Mouse (Mus musculus) MEL (cell line): ENCODE measurements around the gene Procr. TPM values are rescaled to one million over a fixed set of nuclear protein-coding genes. Genes with fewer than 3 reads are reported as not detected.

Experiments
- DNase-seq: peaks from one replicate; pipeline ENCODE4 v3.0.0; 2011; ENCODE audit warnings: low read depth, low spot score
- H3K27ac ChIP-seq: 2 replicates; pipeline ENCODE4 v1.5.1; 2012; ENCODE audit warnings: low read depth, mild to moderate bottlenecking, control low read depth, low read length, moderate library complexity; ENCODE audit not compliant: control insufficient read depth
- H3K27me3 ChIP-seq, 2 experiments: fragments of 150-350 bp in 1 of 2; sonication (generic) in 1 of 2; 2 replicates each; pipeline ENCODE4 v1.6.1; 2012; ENCODE audit warnings: low read length in 2 of 2, mild to moderate bottlenecking in 2 of 2, improper control_type of control experiment in 1 of 2, moderate library complexity in 1 of 2; ENCODE audit not compliant: insufficient read depth in 2 of 2, control insufficient read depth in 1 of 2
- H3K36me3 ChIP-seq, 2 experiments: 2 replicates each; pipeline ENCODE4 v1.6.1; 2012 to 2014; ENCODE audit warnings: low read length in 2 of 2, improper control_type of control experiment in 1 of 2, inconsistent platforms in 1 of 2, mild to moderate bottlenecking in 1 of 2; ENCODE audit not compliant: insufficient read depth in 2 of 2, control insufficient read depth in 1 of 2
- H3K4me1 ChIP-seq, 2 experiments: fragments of 150-350 bp in 1 of 2; sonication (generic) in 1 of 2; 2 replicates each; pipeline ENCODE4 v1.6.1; 2012; ENCODE audit warnings: low read length in 2 of 2, improper control_type of control experiment in 1 of 2, mild to moderate bottlenecking in 1 of 2; ENCODE audit not compliant: insufficient read depth in 2 of 2, control insufficient read depth in 1 of 2
- H3K4me3 ChIP-seq, 2 experiments: fragments of 150-350 bp in 1 of 2; sonication (generic) in 1 of 2; 2 replicates each; pipeline ENCODE4 v1.5.1; 2012; ENCODE audit warnings: low read depth in 2 of 2, low read length in 2 of 2, mild to moderate bottlenecking in 2 of 2, moderate library complexity in 2 of 2, control low read depth in 1 of 2, improper control_type of control experiment in 1 of 2; ENCODE audit not compliant: control insufficient read depth in 1 of 2, insufficient read depth in 1 of 2
- H3K79me2 ChIP-seq: 2 replicates; pipeline ENCODE4 v1.6.1; 2012; ENCODE audit warnings: mild to moderate bottlenecking, low read length, moderate library complexity; ENCODE audit not compliant: control insufficient read depth, poor library complexity, insufficient read depth
- H3K9ac ChIP-seq: 2 replicates; pipeline ENCODE4 v1.6.1; 2012; ENCODE audit warnings: low read depth, mild to moderate bottlenecking, control low read depth, low read length, moderate library complexity; ENCODE audit not compliant: control insufficient read depth, poor library complexity, severe bottlenecking
- H3K9me3 ChIP-seq: fragments of 150-350 bp; sonication (generic); replicated peaks from 2 replicates; pipeline ENCODE4 v1.6.1; 2012; ENCODE audit warnings: mild to moderate bottlenecking, low read length, improper control_type of control experiment, moderate library complexity; ENCODE audit not compliant: insufficient read depth
- E2F4 ChIP-seq: IDR thresholded peaks from 2 replicates; pipeline ENCODE4 v1.6.1; 2011; ENCODE audit warnings: low read depth, low read length, improper control_type of control experiment, borderline replicate concordance
- HCFC1 ChIP-seq: IDR thresholded peaks from 2 replicates; pipeline ENCODE4 v1.6.1; 2012; ENCODE audit warnings: low read depth, mild to moderate bottlenecking, inconsistent platforms, low read length, improper control_type of control experiment, moderate library complexity
- JUND ChIP-seq: IDR thresholded peaks from 2 replicates; pipeline ENCODE4 v1.6.1; 2011; ENCODE audit warnings: low read depth, mild to moderate bottlenecking, improper control_type of control experiment, low read length
- MAFK ChIP-seq: IDR thresholded peaks from 2 replicates; pipeline ENCODE4 v1.6.1; 2011; ENCODE audit warnings: low read depth, mild to moderate bottlenecking, low read length, improper control_type of control experiment, borderline replicate concordance
- NELFE ChIP-seq: IDR thresholded peaks from 2 replicates; pipeline ENCODE4 v1.6.1; 2011; ENCODE audit warnings: low read depth, low read length, improper control_type of control experiment
- NRF1 ChIP-seq: IDR thresholded peaks from 2 replicates; pipeline ENCODE4 v1.6.1; 2014; ENCODE audit warnings: low read depth, mild to moderate bottlenecking, inconsistent platforms, low read length, improper control_type of control experiment, moderate library complexity; ENCODE audit not compliant: poor library complexity, insufficient read depth, severe bottlenecking
- POLR2A ChIP-seq, 2 experiments: IDR thresholded peaks; 2 replicates each; pipeline ENCODE4 v1.6.1; 2011 to 2012; ENCODE audit warnings: low read length in 2 of 2, mild to moderate bottlenecking in 2 of 2, control low read depth in 1 of 2, improper control_type of control experiment in 1 of 2, low read depth in 1 of 2, moderate library complexity in 1 of 2; ENCODE audit not compliant: control insufficient read depth in 1 of 2, insufficient read depth in 1 of 2, poor library complexity in 1 of 2
- POLR2AphosphoS2 ChIP-seq: IDR thresholded peaks from 2 replicates; pipeline ENCODE4 v1.6.1; 2011; ENCODE audit warnings: low read length, improper control_type of control experiment
- RCOR1 ChIP-seq: IDR thresholded peaks from 2 replicates; pipeline ENCODE4 v1.6.1; 2012; ENCODE audit warnings: low read depth, mild to moderate bottlenecking, inconsistent platforms, low read length, improper control_type of control experiment
- SMC3 ChIP-seq: IDR thresholded peaks from 2 replicates; pipeline ENCODE4 v1.6.1; 2011; ENCODE audit warnings: low read depth, low read length, improper control_type of control experiment
- TAL1 ChIP-seq: IDR thresholded peaks from 2 replicates; pipeline ENCODE4 v1.6.1; 2012; ENCODE audit warnings: mild to moderate bottlenecking, inconsistent platforms, low read length, moderate library complexity, mixed read lengths
- TBP ChIP-seq: IDR thresholded peaks from 2 replicates; pipeline ENCODE4 v1.8.0; 2011; ENCODE audit warnings: low read depth, low read length, improper control_type of control experiment
- USF1 ChIP-seq: IDR thresholded peaks from 2 replicates; pipeline ENCODE4 v1.6.1; 2014; ENCODE audit warnings: low read depth, mild to moderate bottlenecking, inconsistent platforms, low read length, improper control_type of control experiment, moderate library complexity
- ZC3H11A ChIP-seq: IDR thresholded peaks from 2 replicates; pipeline ENCODE4 v1.6.1; 2012; ENCODE audit warnings: low read depth, mild to moderate bottlenecking, inconsistent platforms, low read length, improper control_type of control experiment
- ZKSCAN1 ChIP-seq: IDR thresholded peaks from 2 replicates; pipeline ENCODE4 v1.6.1; 2012; ENCODE audit warnings: low read depth, mild to moderate bottlenecking, inconsistent platforms, low read length, improper control_type of control experiment, moderate library complexity
- polyA plus RNA-seq, 2 experiments: library from polyadenylated mRNA; stranded (reverse) in 1 of 2; unstranded in 1 of 2; fragments of >175 nt in 1 of 2; fragments of >200 nt in 1 of 2; gene quantifications; 2 replicates each; pipeline versions ENCODE4 v1.2.1 to v1.2.4; 2012; ENCODE audit warnings: low replicate concordance in 2 of 2, low read depth in 1 of 2; ENCODE audit not compliant: insufficient read length in 2 of 2, insufficient read depth in 1 of 2, missing spikeins in 1 of 2
- total RNA-seq: library from RNA; depleted of rRNA; stranded (reverse); fragments of 300-350 nt; gene quantifications from 2 replicates; pipeline ENCODE4 v1.2.3, GENCODE M21; 2012

Gene Procr
- total and polyA plus RNA-seq, 3 experiments: 0.15 TPM; not detected in 2

DNA sequence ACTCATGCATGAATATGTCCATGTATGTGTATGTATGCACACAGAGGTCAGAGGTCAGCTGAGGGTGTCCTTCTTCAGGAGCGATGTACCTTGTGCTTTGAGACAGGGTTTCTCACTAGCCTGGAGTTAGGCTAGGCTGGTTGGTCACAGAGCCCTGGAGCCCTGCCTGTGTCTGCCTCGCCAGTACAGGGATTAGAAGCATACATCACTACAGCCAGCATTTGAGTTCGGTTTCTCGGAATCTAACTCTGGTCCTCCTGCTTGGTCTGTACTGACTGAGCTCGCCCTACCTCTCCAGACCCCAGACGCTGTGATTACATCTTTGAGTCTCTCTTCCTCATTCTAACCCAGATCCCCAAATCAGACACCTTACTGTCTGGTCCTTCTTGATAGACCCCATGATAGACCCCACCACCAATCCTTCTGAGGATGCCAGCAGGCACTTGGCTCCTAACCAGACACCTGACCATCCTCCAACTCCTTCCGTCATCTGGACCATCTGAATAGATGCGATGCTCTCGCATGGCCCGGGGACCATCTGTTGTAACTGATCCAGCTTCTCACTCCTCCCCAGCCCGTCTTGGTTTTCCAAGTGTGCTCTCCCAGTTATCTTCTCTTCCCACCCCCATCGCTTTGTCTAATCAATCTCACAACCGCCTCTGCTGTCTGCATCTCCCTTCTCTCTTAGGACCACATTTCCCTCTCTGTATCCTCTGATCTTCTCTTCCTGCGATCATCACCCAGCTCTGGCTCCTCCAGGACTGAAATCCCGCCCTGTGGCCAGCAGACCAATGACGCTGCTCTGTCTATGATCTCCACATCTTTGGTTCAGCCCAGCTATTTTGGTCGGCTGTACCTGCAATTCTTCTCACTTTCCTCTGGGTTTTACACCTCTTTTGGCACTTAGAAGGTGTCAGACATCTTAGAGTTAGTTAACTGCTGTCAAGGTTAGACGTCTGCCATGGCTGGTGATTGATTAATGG is 37.3 kb downstream of the Procr start:
- Histone ChIP-seq H3K9me3 (no peaks in the 10 kb centered on the region), H3K27ac (no peak overlapping the region), H3K27me3 (peaks cover 8 to 10% of the 10 kb centered on the region in 2 experiments), H3K36me3 (no peaks in the 10 kb centered on the region), H3K4me1 (no peaks in the 10 kb centered on the region), H3K79me2 (no peaks in the 10 kb centered on the region), H3K4me3 (no peak overlapping the region), H3K9ac (no peak overlapping the region)
- DNase-seq: no peak
- TF ChIP-seq SMC3 (no peak), TBP (no peak), POLR2AphosphoS2 (no peak), HCFC1 (no peak), MAFK (no peak), E2F4 (no peak), ZKSCAN1 (no peak), ZC3H11A (no peak), TAL1 (no peak), NELFE (no peak), NRF1 (no peak), USF1 (no peak), RCOR1 (no peak), POLR2A (IDR thresholded peaks at IDR 0.05; ENCODE audit: control insufficient read depth in 1 of 2, insufficient read depth in 1 of 2, low read depth in 1 of 2, low read length in 2 of 2, poor library complexity in 1 of 2) (no peak), JUND (no peak)

DNA sequence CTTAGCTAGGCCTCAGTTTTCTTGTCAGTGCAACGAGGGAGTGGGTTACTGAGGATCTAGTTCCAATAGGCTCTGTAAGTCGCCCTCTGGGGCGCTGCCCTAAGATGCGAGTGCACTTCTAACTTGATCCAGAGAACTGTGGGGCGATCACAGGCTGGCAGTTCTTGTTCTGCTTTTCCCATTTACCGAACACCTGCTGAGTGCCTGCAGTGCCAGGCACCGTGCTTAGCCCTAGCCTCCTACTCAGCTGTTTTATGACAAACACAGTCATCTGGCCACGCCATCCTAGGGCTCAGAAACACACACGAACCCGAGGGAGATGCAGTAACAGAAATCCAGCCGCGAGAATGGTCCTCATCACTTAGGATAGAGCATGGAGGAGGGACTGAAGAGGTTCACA is 42.0 kb downstream of the Procr start:
- no peaks in the 10 kb centered on the region for H3K79me2 ChIP-seq
- no peak overlapping the region for H3K4me3 ChIP-seq
- no peaks in the 10 kb centered on the region for H3K4me1 ChIP-seq
- no peak overlapping the region for H3K27ac ChIP-seq
- H3K36me3 ChIP-seq: no peaks in the 10 kb centered on the region
- no peak for DNase-seq
- no peaks in the 10 kb centered on the region for H3K9me3 ChIP-seq
- no peak for TF ChIP-seq ZC3H11A
- H3K9ac ChIP-seq: no peak overlapping the region
- H3K27me3 ChIP-seq: peaks cover 8 to 10% of the 10 kb centered on the region in 2 experiments
